Mouse (Mus musculus): ENCODE results near the gene Cd4. TPM values are rescaled to one million over a fixed set of nuclear protein-coding genes. Genes with fewer than 3 reads are reported as not detected.

The Cd4 gene
- polyA plus RNA-seq, 1 experiment from 2014 or later, result 0.26 TPM

- Histone ChIP-seq H3K27ac (no peak overlapping the region), H3K36me3 (no peaks in the 10 kb centered on the region), H3K4me3 (replicated peaks) (no peak overlapping the region), H3K4me1 (peaks cover 34% of the 10 kb centered on the region), H3K27me3 (peaks cover 18% of the 10 kb centered on the region), H3K4me2 (no peak overlapping the region), H3K9me3 (replicated peaks) (no peaks in the 10 kb centered on the region), H3K9ac (no peak overlapping the region)
- WGBS, result 55% methylated on average over 18 of the region's 18 CpGs
- no peak for ATAC-seq (replicated peaks; ENCODE audit: low FRiP score)
Measured at GRCm38 (mm10) chr6:124865766-124866362, 22.2 kb downstream of the Cd4 start.

GRCm38 (mm10) chr6:124863658-124864298, 24.2 kb downstream of the Cd4 start, which contains the start of gene Gpr162:
Gpr162 (minus strand) TSS chr6:124863983.
- Histone ChIP-seq H3K4me2 (peak within 1 kb of the TSS; percentile 97), H3K27me3 (peaks cover 26% of the 10 kb centered on the region), H3K4me3 (replicated peaks) (peak within 1 kb of the TSS; percentile 55), H3K9me3 (replicated peaks) (no peaks in the 10 kb centered on the region), H3K36me3 (no peaks in the 10 kb centered on the region), H3K27ac (no peak within 1 kb of the TSS), H3K9ac (peak within 1 kb of the TSS; percentile 64), H3K4me1 (peaks cover 47% of the 10 kb centered on the region)
- under 1% methylated on average over 37 of the region's 43 CpGs for WGBS
- peak; percentile 67 for ATAC-seq (replicated peaks; ENCODE audit: low FRiP score)

- peak; percentile 30 for ATAC-seq (replicated peaks; ENCODE audit: low FRiP score)
- H3K9me3 ChIP-seq (replicated peaks), result no peaks in the 10 kb centered on the region
- H3K4me3 ChIP-seq (replicated peaks), result peak overlapping the region; percentile 55
- H3K27ac ChIP-seq, result no peak overlapping the region
- peaks cover 52% of the 10 kb centered on the region for H3K4me1 ChIP-seq
- no peaks in the 10 kb centered on the region for H3K36me3 ChIP-seq
- peaks cover 30% of the 10 kb centered on the region for H3K27me3 ChIP-seq
- peak overlapping the region; percentile 64 for H3K9ac ChIP-seq
- WGBS, result under 1% methylated on average over 16 of the region's 16 CpGs
- H3K4me2 ChIP-seq, result peak overlapping the region; percentile 97
Measured at GRCm38 (mm10) chr6:124863125-124863657, 24.8 kb downstream of the Cd4 start.

GRCm38 (mm10) chr6:124862406-124863124, 25.5 kb downstream of the Cd4 start:
- H3K4me3 ChIP-seq (replicated peaks), result peak overlapping the region; percentile 55

GRCm38 (mm10) chr6:124861802-124862201, 26.2 kb downstream of the Cd4 start:
- Histone ChIP-seq H3K27me3 (peaks cover 28% of the 10 kb centered on the region), H3K4me3 (replicated peaks) (no peak overlapping the region), H3K27ac (no peak overlapping the region), H3K36me3 (no peaks in the 10 kb centered on the region), H3K4me1 (peaks cover 62% of the 10 kb centered on the region), H3K4me2 (no peak overlapping the region), H3K9me3 (replicated peaks) (no peaks in the 10 kb centered on the region), H3K9ac (no peak overlapping the region)
- ATAC-seq (replicated peaks; ENCODE audit: low FRiP score), result no peak
- WGBS, result 17% methylated on average over 3 of the region's 3 CpGs

More at GRCm38 (mm10) chr6:124862406-124863124, 25.5 kb downstream of the Cd4 start:
- ATAC-seq (replicated peaks; ENCODE audit: low FRiP score), result no peak
- Histone ChIP-seq H3K9me3 (replicated peaks) (no peaks in the 10 kb centered on the region), H3K4me2 (peak overlapping the region; percentile 97), H3K27ac (no peak overlapping the region), H3K4me1 (peaks cover 59% of the 10 kb centered on the region), H3K36me3 (no peaks in the 10 kb centered on the region), H3K27me3 (peaks cover 30% of the 10 kb centered on the region), H3K9ac (peak overlapping the region; percentile 64)
- WGBS, result 10% methylated on average over 8 of the region's 8 CpGs

GRCm38 (mm10) chr6:124861266-124861665, 26.8 kb downstream of the Cd4 start:
- no peaks in the 10 kb centered on the region for H3K36me3 ChIP-seq
- H3K4me3 ChIP-seq (replicated peaks), result no peak overlapping the region
- H3K4me2 ChIP-seq, result no peak overlapping the region
- 83% methylated on average over 19 of the region's 19 CpGs for WGBS
- peaks cover 26% of the 10 kb centered on the region for H3K27me3 ChIP-seq
- peaks cover 66% of the 10 kb centered on the region for H3K4me1 ChIP-seq
- H3K9me3 ChIP-seq (replicated peaks), result no peaks in the 10 kb centered on the region
- no peak for ATAC-seq (replicated peaks; ENCODE audit: low FRiP score)
- H3K9ac ChIP-seq, result no peak overlapping the region
- no peak overlapping the region for H3K27ac ChIP-seq

GRCm38 (mm10) chr6:124860511-124860910, 27.5 kb downstream of the Cd4 start:
- H3K9me3 ChIP-seq (replicated peaks), result no peaks in the 10 kb centered on the region
- no peak overlapping the region for H3K9ac ChIP-seq
- peaks cover 26% of the 10 kb centered on the region for H3K27me3 ChIP-seq
- H3K27ac ChIP-seq, result no peak overlapping the region
- peaks cover 73% of the 10 kb centered on the region for H3K4me1 ChIP-seq
- H3K36me3 ChIP-seq, result no peaks in the 10 kb centered on the region
- ATAC-seq (replicated peaks; ENCODE audit: low FRiP score), result no peak
- no peak overlapping the region for H3K4me3 ChIP-seq (replicated peaks)
- no peak overlapping the region for H3K4me2 ChIP-seq
- 90% methylated on average over 9 of the region's 9 CpGs for WGBS

- Histone ChIP-seq H3K4me2 (peak overlapping the region; percentile 26), H3K4me1 (peaks cover 76% of the 10 kb centered on the region), H3K27ac (no peak overlapping the region), H3K9ac (no peak overlapping the region), H3K4me3 (replicated peaks) (0 out of 2 replicates have a peak overlapping the region, but pooled peaks have one; percentile 0), H3K27me3 (peaks cover 18% of the 10 kb centered on the region), H3K9me3 (replicated peaks) (no peaks in the 10 kb centered on the region), H3K36me3 (no peaks in the 10 kb centered on the region)
- ATAC-seq (replicated peaks; ENCODE audit: low FRiP score), result 0 out of 2 replicates have a peak, but pooled peaks have one; percentile 3
- WGBS, result 11% methylated on average over 12 of the region's 12 CpGs
Measured at GRCm38 (mm10) chr6:124859725-124860124, 28.3 kb downstream of the Cd4 start.

GRCm38 (mm10) chr6:124858561-124859318, 29.3 kb downstream of the Cd4 start:
- Histone ChIP-seq H3K4me3 (replicated peaks) (0 out of 2 replicates have a peak overlapping the region, but pooled peaks have one; percentile 73), H3K27ac (no peak overlapping the region), H3K9me3 (replicated peaks) (no peaks in the 10 kb centered on the region), H3K4me1 (peaks cover 70% of the 10 kb centered on the region), H3K27me3 (peaks cover 17% of the 10 kb centered on the region), H3K9ac (no peak overlapping the region), H3K36me3 (peaks cover 4% of the 10 kb centered on the region; the same call in 1 of the 2 replicates), H3K4me2 (peak overlapping the region; percentile 84)
- no peak for ATAC-seq (replicated peaks; ENCODE audit: low FRiP score)
- 77% methylated on average over 27 of the region's 28 CpGs for WGBS

- 21% methylated on average over 26 of the region's 26 CpGs for WGBS
- no peak for ATAC-seq (replicated peaks; ENCODE audit: low FRiP score)
- H3K27me3 ChIP-seq, result peaks cover 15% of the 10 kb centered on the region
- peak overlapping the region; percentile 73 for H3K4me3 ChIP-seq (replicated peaks)
- H3K9me3 ChIP-seq (replicated peaks), result no peaks in the 10 kb centered on the region
- peaks cover 11% of the 10 kb centered on the region for H3K36me3 ChIP-seq
- peak overlapping the region; percentile 84 for H3K4me2 ChIP-seq
- peaks cover 63% of the 10 kb centered on the region for H3K4me1 ChIP-seq
- H3K27ac ChIP-seq, result peak overlapping the region; percentile 96
- peak overlapping the region; percentile 90; the same call in 1 of the 2 replicates for H3K9ac ChIP-seq
Measured at GRCm38 (mm10) chr6:124857840-124858530, 30.0 kb downstream of the Cd4 start.
